Mouse (Mus musculus): Measurements from ENCODE around the gene Myh9. TPM values are rescaled to one million over a fixed set of nuclear protein-coding genes. Genes with fewer than 3 reads are reported as not detected.

The Myh9 gene
- polyA plus RNA-seq, 1 experiment: 95.0 TPM

- no peak for DNase-seq (ENCODE audit: low spot score)
These were observed 53.6 kb downstream of the Myh9 start for GRCm38 (mm10) chr15:77788356-77788755.

GRCm38 (mm10) chr15:77785807-77786206 lies 56.2 kb downstream of the Myh9 start:
- DNase-seq (ENCODE audit: low spot score): no peak

GRCm38 (mm10) chr15:77784039-77784824 lies 57.7 kb downstream of the Myh9 start:
- no peak for DNase-seq (ENCODE audit: low spot score)

- DNase-seq (ENCODE audit: low spot score): no peak
These were observed 59.4 kb downstream of the Myh9 start for GRCm38 (mm10) chr15:77782449-77783014.

- DNase-seq (ENCODE audit: low spot score): peak; percentile 71
These were observed 66.6 kb downstream of the Myh9 start for GRCm38 (mm10) chr15:77775186-77775963.

- DNase-seq (ENCODE audit: low spot score): no peak
These were observed 67.7 kb downstream of the Myh9 start for GRCm38 (mm10) chr15:77774303-77774702.

GRCm38 (mm10) chr15:77773099-77773915 lies 68.7 kb downstream of the Myh9 start:
- no peak for DNase-seq (ENCODE audit: low spot score)

GRCm38 (mm10) chr15:77770942-77771341 lies 71.0 kb downstream of the Myh9 start:
- DNase-seq (ENCODE audit: low spot score): no peak

GRCm38 (mm10) chr15:77770341-77770740 lies 71.6 kb downstream of the Myh9 start:
- DNase-seq (ENCODE audit: low spot score): no peak

GRCm38 (mm10) chr15:77766981-77767380 lies 75.0 kb downstream of the Myh9 start:
- no peak for DNase-seq (ENCODE audit: low spot score)

GRCm38 (mm10) chr15:77765484-77766093 lies 76.4 kb downstream of the Myh9 start:
- DNase-seq (ENCODE audit: low spot score): no peak

- no peak for DNase-seq (ENCODE audit: low spot score)
These were observed 77.5 kb downstream of the Myh9 start for GRCm38 (mm10) chr15:77764391-77765006.

GRCm38 (mm10) chr15:77763702-77764101 lies 78.3 kb downstream of the Myh9 start:
- no peak for DNase-seq (ENCODE audit: low spot score)

GRCm38 (mm10) chr15:77763050-77763449 lies 78.9 kb downstream of the Myh9 start:
- DNase-seq (ENCODE audit: low spot score): no peak

GRCm38 (mm10) chr15:77761561-77762380 lies 80.2 kb downstream of the Myh9 start:
- DNase-seq (ENCODE audit: low spot score): no peak

- no peak for DNase-seq (ENCODE audit: low spot score)
These were observed 80.9 kb downstream of the Myh9 start for GRCm38 (mm10) chr15:77761083-77761482.

GRCm38 (mm10) chr15:77760037-77760436 lies 81.9 kb downstream of the Myh9 start:
- no peak for DNase-seq (ENCODE audit: low spot score)

- DNase-seq (ENCODE audit: low spot score): no peak
These were observed 84.3 kb downstream of the Myh9 start for GRCm38 (mm10) chr15:77757586-77758226.

- no peak for DNase-seq (ENCODE audit: low spot score)
These were observed 85.1 kb downstream of the Myh9 start, which contains the start of gene Apol8 for GRCm38 (mm10) chr15:77756848-77757247. Gene Apol8 (minus strand): TSS chr15:77757003.

All from urinary bladder, adult 2 months (tissue).